Mouse (Mus musculus) neural tube, postnatal 0 days (tissue): ENCODE measurements around the gene Ciz1. TPM values are rescaled to one million over a fixed set of nuclear protein-coding genes. Genes with fewer than 3 reads are reported as not detected.

ENCODE experiments used
- microRNA-seq: library from miRNA; unstranded; fragments of <30 nt; microRNA quantifications from one replicate; pipeline ENCODE4, GENCODE M21; 2016
- polyA plus RNA-seq: library from polyadenylated mRNA; unstranded; fragments of >200 nt; fragmentation: Nextera tagmentation; extraction: Ambion mirVana; gene quantifications from 2 replicates; pipeline ENCODE4 v1.2.1, GENCODE M21; 2015

Ciz1 gene
- polyA plus RNA-seq = 28.7 and 35.2 TPM in 2 replicates

DNA sequence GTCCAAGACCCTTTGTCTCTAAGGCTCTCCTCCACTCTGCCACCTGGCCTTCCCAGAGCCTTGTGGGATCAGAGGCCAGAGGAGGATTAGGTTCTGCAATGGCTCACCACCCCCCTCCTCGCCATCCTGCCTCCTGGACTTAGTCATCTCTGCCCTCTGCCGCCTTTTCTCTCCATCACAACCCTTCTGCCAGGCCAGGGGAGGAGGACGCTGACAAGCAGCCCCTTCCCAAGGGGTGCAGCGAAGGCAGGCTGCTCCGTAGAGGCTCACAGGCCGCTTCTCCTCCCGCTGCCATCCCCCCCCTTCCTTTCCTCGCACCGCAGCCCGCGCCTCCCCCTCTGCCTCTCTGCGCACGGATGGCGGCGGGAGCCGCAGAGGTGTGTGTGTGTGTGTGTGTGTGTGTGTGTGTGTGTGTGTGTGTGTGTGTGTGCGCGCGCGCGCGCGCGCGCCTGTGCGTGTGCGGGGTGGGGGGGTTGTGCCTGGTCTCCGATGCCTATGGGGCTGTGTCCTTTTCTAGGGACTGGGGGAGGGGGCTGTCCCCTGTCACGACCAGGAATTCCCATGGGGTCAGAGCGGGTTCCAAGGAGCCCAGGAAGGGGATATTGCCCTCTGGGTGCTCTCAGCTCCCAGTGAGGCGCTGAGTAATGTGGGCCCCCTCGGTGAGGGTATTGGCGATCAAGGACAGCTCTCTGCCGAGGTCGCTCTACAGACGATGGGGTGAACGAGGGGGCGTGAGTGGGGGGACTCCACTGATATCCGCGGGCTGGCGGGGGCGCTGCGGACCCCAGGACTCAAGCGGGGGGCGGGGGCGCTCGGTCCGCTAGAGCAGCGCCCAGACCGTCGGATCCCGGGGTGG lies at the start of gene Ciz1:
Ciz1 (plus strand) TSS at position 177 of the 856 bp plus-strand sequence.

DNA sequence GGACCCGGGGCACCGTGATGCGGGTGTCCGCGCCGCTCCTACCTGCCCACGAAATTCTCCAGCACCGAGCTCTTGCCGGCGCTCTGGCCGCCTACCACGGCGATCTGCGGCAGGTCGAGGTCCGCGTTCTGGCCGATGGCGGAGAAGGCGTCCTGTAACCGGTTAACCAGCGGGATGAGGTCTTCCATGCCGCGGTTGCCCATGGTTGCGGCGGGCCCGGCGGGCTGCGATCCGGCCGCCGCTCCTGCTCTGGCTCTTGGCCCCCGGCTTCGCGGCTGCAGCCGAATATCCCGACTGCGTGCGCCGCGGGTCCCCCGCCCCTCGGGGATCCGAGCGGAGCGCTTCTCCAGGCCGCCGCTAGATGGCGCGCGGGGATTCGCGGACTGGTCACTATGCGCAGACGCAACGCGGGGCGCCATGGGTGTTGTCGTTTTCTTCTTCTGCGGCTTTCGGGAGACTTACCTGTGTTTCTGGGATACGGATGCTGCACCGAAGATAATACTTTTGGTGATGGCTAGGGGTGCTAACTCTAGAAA lies 948 bp downstream of the Ciz1 start, which contains the start of gene Dnm1:
Dnm1 (minus strand) TSS at position 332 of the 536 bp plus-strand sequence.

DNA sequence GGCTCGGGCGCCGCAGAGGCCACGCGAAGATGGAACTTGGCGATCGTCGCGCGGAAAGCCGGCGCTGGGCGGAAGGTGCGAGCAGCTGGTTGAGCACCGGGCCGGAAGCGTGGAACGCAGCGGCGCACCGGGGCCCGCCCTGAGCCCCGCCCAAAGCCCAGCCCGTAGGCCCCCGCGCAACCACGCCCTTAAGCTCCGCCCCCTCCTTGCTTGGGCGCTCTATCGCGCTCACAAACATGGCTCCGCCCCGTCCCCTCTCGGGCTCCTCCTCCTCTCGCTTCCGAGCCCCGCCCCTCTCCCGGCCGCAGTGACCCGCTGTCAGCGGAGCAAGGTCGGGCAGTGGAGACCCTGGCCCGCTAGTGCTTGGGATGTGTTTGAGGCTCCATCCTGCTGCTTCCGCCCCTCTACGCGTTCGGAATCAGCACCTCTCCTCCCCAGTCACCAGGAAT lies 29.7 kb downstream of the Ciz1 start, which contains the start of gene 1110008P14Rik:
1110008P14Rik (minus strand) TSS at position 164 of the 449 bp plus-strand sequence.

DNA sequence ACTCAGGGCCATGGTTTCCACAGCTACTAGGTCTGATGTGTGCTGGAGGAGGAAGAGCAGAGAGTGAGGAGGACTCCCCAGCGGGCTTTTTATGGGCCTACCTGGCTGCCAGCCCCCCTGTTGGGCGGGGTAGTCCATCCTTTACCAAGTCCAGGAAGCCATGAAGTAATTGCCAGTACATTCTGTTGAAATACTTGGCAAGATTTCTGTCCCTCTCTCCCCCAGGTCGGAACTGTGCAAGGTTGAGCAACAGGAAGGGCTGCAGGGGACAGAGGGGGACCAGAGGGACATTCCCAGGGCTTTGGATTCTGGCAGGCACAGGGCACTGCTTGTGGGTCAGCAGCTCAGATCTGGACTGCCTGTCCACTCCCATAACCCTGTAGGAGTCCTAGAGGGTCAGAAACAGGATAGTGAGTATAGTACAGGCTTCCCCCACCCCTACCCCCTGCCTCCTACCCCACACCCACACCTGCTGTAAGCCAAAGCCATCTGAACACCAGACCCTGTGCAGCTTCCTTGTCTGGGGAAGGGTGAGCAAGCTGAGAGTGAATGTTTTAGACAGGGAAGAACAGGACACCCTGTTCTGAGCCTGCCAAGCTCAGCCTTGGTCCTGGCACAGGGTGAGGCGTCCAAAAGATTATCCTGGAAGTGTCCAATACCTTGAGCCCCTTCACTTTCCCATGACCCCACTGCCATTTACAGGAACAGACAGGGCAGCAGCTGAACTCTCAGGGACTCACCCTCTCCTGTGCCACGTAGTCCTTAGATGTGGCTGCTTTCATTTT lies 35.8 kb downstream of the Ciz1 start, which contains the start of gene Lcn2:
Lcn2 (minus strand) TSS at position 547 of the 785 bp plus-strand sequence.

DNA sequence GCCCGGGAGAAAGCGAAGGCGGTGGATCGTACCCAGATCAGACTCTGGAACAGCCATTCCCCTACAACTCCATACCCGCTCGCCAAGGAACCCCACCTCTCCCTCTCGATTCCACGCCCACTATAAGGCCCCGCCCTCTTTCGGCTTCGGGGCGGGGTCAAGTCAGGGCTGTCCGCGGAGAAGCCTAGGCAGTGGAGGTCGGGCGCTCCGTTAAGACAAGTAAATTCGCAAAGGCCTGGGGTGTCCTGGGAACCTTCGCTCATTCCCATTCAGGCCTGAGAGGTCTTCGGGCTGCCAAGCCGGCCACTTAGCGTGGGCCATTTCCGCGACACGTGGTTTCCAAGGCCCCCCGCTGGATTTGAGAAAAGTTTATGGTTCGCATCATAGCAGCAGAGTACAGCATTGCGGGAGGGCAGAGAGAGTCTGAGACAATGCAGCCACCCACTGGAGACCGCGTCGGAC lies 43.4 kb downstream of the Ciz1 start, which contains the start of gene Ptges2:
Ptges2 (plus strand) TSS at position 413 of the 462 bp plus-strand sequence.

Small RNAs within 50 kb of the gene (microRNA-seq; reads per million reads assigned to microRNA genes)
- not detected for gene Gm23363
- gene Mir199b = 84.4 reads per million, percentile 41 among the genes with 10 or more reads in this experiment

Other genes starting within 250 kb of the Ciz1 start
- gene Prrc2b, start 201.2 kb upstream of the Ciz1 start, polyA plus RNA-seq = 49.8 and 72.2 TPM in 2 replicates
- gene Pomt1, start 115.7 kb upstream of the Ciz1 start, polyA plus RNA-seq = 20.3 and 22.4 TPM in 2 replicates
- gene Uck1, start 92.2 kb upstream of the Ciz1 start, polyA plus RNA-seq = 89.7 and 106 TPM in 2 replicates
- gene Golga2, start 64.9 kb upstream of the Ciz1 start, polyA plus RNA-seq = 22.7 and 26.8 TPM in 2 replicates
- 488 and 494 TPM in 2 replicates for gene Swi5, start 64.3 kb upstream of the Ciz1 start, polyA plus RNA-seq
- gene Dnm1, start 1.0 kb downstream of the Ciz1 start, polyA plus RNA-seq = 148 and 151 TPM in 2 replicates
- gene 1110008P14Rik, start 29.6 kb downstream of the Ciz1 start, polyA plus RNA-seq = 300 and 324 TPM in 2 replicates
- gene Lcn2, start 35.9 kb downstream of the Ciz1 start, polyA plus RNA-seq = 1.2 and 2.4 TPM in 2 replicates
- 65.6 and 72.8 TPM in 2 replicates for gene Ptges2, start 43.6 kb downstream of the Ciz1 start, polyA plus RNA-seq
- 3.4 and 4.1 TPM in 2 replicates for gene Naif1, start 98.1 kb downstream of the Ciz1 start, polyA plus RNA-seq
- gene Slc25a25, start 99.1 kb downstream of the Ciz1 start, polyA plus RNA-seq = 45.4 and 50.9 TPM in 2 replicates
- 8.4 and 9.0 TPM in 2 replicates for gene Fam102a, start 183.0 kb downstream of the Ciz1 start, polyA plus RNA-seq
- gene Dpm2, start 218.5 kb downstream of the Ciz1 start, polyA plus RNA-seq = 146 and 153 TPM in 2 replicates
- gene Pip5kl1, start 222.5 kb downstream of the Ciz1 start, polyA plus RNA-seq = 15.4 and 21.2 TPM in 2 replicates
- 1.2 TPM in 2 replicates for gene 9430097D07Rik, start 223.4 kb downstream of the Ciz1 start, polyA plus RNA-seq
- 43.1 and 45.8 TPM in 2 replicates for gene St6galnac4, start 234.8 kb downstream of the Ciz1 start, polyA plus RNA-seq
- 21.6 and 23.7 TPM in 2 replicates for gene St6galnac6, start 247.4 kb downstream of the Ciz1 start, polyA plus RNA-seq